Mouse (Mus musculus) ovary, postnatal 36 days (tissue): ENCODE data around the gene Dnajc4.
A peak's percentile ranks its signal among the peaks of the same experiment; 100 is the strongest.

Source experiments
- DNase-seq: peaks from one replicate; pipeline ENCODE4 v3.0.0; 2022; ENCODE audit warnings: low spot score, mixed read lengths

Gene Dnajc4

DNA sequence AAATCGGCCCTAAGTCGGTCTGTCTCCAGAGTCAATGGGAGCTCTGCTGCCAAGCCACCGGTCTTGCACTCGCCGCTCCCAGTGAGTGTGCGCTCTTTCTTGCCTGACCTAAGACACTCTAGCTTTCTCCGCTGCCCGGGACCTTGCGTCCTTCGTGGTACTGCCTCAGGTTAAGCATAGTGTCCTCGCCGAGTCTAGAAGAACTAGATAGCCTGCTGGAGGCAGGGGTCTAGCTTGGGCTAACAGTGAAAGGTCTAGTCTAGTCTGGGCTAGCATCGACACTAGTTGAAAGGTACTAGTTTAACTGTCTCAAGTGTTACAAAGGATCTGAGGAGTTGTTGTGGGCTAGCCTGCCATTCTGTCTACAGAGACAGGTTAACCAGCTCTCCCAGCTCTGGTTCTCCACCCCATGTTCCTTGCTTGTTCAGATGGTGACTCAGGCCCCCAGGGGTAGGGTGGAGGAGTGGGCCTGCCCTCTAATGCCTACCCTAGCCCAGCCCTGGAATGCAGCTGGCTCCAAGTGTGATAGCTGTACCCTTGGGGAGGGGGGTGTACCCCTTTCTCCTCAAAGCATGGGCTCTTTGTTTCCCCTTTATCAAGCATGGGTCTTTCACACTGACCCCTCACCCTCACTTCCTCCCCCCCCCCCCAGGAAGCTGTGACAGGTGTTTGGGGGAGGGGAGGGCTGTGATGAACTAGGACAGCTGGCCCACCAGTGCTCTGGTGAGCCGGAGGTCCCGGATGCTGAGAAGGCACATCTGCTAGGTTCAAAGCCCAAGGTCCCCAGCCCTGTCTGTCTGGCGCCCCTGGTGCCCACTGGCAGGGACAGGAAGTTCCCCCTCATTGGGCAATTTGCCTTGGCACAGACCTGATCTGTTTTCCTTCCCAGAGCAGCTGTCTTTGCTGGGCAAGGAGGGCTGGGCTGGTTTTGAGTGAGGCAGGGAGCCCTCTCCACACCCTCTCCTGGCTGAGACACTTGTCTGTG lies 16.5 kb downstream of the Dnajc4 start, which contains the start of gene Plcb3:
TSS of gene Plcb3 (minus strand) at position 934 of the 985 bp plus-strand sequence.
- DNase-seq = peak; percentile 71

DNA sequence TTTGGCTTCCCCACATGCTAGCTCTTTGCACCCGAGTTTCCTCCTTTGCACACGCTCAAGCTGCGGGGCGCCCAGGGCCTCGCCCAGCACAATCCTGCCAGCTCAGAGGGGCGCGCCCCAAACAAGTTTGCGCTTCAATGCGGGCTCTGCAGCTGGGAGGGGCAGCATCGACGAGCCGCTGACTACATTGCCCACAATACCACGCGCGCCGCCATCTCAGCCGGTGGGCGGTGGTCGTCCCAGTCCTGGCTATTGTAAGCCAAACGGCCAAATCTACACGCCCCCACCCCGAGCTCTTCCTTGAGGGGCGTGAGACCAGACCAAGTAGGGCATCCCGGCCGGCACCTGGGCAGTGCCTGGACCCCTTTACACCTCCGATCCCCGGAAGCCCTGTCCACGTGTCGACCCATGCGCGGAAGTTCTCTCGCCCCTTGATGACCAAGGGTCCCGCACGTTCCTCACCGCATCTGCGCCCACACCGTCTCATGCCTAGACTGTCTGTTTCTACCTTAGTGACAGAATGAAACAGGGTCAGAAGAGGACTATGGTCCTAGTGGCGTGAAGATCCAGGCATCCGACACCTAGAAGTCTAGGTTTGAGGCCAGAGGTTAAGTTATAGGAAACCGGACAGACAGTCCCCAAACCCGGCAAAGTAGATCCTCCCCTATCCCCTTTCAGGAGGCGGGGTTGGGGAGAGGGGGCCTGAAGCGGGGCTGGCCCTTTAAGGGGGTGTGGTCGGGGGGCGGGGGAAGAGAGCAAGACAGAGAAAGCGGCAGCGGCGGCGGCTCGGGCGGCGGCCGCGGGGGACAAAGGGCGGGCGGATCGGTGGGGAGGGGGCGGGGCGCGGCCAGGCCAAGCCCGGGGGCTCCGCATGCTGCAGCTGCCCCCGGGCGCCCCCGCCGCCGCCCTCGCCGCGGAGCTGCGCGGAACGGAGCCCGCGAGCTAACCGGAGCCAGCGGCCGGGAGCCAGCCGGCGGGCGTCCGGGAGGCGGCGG lies 17.9 kb downstream of the Dnajc4 start, which contains the start of gene Ppp1r14b:
TSS of gene Ppp1r14b (plus strand) at position 758 of the 995 bp plus-strand sequence.
- peak; percentile 84 for DNase-seq

DNA sequence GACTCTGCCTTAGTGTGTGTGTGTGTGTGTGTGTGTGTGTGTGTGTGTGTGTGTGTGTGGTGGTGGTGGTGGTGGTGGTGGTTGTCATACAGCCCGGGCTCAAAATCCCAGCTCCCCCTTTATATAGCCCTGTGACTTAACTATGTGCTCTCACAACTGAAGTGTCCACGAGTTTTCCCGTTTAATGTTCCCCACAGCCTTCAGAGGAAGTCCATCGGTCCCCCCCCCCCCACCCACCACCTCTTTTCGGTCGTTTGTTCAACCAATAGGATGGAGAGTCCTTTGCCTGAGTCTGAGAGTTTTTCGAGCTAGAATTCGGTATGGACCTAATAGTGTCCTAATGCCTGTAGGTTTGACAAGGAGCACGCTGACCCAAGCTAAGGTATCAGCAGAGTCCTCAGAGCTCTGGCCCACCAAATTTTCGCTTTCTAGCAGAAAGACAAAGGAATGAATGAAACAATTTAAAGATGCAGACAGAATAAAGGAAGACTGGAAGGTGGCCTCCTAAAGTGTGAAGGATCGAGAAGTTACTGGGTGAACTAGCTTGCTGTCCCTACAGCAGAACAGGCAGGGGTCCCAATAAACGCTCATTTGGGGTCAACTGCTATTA lies 18.7 kb downstream of the Dnajc4 start:
- no peak for DNase-seq

DNA sequence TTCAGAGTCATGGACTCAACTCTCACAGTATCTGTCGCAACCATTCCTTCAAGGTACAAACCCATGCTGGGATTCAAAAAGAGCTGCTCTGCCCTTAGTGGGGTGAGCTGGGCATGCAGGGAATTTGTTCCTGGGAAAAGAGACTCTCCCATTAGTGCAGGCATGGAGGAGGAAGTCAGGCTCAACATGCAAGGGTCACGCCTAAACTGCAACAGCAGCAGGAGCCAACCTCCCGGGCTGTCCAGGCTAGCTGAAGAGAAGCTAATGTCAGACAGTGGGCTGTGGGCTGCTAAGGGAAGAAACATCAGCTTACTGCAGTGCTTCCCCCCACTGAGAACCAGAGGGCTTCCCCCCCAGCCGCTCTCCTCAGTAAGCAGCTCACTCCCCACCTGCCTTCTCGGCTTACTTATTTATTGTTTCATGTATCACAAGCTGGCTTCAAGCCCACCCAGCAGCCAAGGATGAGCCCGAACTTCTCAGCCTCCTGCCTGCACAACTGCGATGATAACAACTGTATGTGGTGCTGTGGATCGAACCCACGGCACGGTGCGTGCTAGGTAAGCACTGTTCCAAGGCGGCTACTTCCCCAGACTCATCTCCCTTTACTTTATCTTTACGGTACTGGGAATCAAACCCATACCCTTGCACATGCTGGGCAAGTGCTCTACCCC lies 20.0 kb downstream of the Dnajc4 start:
- DNase-seq = no peak

DNA sequence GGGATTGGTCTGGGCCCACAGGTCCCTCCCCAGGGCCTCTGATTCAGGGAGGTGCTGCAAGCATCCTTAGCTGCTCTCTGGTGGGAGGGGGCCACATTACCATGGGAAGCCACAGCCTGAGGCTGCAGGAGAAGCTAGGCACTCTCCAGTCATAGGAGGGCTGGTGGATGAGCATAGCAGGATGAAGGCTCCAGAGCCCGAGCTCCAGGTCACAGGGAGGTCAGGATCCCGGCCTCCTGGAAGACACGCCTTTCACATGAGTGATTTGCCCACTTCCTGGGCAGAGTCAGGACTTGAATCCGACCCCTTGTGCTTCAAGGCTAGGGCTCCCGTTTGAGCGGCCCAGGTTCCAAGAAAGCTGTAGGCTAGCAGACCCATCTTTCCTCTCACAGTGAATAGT lies 20.7 kb downstream of the Dnajc4 start:
- DNase-seq = no peak

DNA sequence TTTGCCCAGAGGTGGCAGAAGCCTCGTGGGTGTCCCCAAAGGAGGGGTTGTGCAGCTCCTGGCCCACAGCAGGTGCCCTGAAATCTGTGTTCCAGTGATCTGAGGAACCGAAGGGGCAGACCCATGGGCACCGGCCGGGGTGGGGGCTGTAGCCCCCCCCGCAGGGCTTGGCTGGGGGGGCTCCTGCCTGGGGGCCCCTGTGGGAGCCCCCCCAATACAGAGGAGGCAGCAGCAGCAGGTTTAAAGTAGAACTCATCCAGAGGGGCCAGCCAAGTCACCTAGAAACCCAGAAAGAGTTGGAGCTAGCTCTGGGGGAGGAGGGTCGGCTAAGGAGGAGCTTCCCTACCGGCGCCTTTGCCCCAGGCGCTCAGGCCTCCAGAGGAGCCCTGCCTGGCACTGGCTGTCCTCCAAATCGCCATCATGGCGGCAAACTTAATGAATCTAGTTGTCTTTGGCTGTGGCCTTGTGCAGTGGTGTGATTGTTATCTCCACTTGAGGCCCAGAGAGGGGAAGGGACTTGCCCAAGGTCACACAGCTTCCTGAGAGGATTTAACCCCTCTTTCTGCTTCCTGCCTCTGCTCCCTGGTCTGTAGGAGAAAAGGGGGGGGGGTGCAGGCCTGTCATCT lies 21.8 kb downstream of the Dnajc4 start:
- DNase-seq = peak; percentile 48

- DNase-seq = peak; percentile 83
Measured at GRCm38 (mm10) chr19:6969665-6970381, 22.5 kb downstream of the Dnajc4 start.

DNA sequence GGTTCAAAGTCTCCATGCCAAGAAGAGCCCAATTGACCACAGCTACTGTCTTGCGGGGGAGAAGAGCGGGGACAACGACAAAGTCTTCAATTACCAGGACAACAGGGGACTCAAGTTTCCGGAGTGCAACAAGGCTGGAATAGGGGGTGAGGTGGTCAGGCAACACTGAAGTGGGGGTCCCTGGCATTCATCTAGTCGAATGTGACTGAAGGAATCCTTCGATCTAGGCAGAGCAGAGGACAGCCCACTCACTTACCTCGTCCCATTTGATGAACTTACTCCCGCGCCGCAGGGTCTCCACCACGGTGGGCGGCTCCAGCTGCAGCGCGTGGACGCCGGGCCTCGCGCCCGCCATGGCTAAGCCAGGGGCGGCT lies 23.1 kb downstream of the Dnajc4 start:
- no peak for DNase-seq

- peak; percentile 43 for DNase-seq
Measured at GRCm38 (mm10) chr19:6968491-6969271, 23.7 kb downstream of the Dnajc4 start.

GRCm38 (mm10) chr19:6956461-6956860 lies 35.9 kb downstream of the Dnajc4 start:
- no peak for DNase-seq

GRCm38 (mm10) chr19:6955424-6955823 lies 36.9 kb downstream of the Dnajc4 start:
- DNase-seq = no peak

DNA sequence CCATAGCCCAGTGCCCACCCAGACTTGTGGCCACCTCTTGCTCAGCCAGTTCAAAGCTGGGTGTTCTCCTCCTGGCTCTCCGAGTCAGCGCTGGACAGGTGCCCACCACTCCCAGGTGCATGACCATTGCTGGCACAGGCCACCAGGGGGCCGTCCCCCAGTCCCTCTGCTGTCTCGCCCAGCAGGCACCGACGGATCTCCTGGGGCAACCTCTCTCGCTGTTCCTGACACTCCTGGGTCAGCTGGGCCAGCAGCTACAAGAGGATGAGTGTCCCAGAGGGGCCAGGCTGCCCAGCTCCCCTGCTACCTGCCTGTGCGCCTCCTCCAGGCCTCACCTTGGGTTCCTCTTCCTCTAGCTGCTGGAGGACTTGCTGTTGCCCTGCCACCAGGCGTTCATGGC lies 38.3 kb downstream of the Dnajc4 start:
- peak; percentile 69 for DNase-seq

DNA sequence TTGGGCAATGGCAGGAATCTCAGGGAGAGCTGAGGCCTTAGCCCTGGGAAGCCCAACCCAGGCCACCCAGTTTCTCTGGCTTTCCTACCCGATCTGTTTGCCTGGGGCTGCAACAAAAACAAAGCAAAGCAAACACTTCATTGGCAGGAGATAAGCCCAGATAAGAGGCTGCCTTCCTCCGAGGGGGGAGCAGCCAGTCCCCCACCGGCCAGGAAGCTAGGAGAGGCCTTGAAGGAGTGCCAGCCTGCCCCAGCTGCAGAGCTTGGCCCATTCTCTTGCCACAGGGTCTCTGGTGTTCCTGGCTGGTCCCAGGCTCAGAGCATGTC lies 39.7 kb downstream of the Dnajc4 start:
- peak; percentile 84 for DNase-seq

DNA sequence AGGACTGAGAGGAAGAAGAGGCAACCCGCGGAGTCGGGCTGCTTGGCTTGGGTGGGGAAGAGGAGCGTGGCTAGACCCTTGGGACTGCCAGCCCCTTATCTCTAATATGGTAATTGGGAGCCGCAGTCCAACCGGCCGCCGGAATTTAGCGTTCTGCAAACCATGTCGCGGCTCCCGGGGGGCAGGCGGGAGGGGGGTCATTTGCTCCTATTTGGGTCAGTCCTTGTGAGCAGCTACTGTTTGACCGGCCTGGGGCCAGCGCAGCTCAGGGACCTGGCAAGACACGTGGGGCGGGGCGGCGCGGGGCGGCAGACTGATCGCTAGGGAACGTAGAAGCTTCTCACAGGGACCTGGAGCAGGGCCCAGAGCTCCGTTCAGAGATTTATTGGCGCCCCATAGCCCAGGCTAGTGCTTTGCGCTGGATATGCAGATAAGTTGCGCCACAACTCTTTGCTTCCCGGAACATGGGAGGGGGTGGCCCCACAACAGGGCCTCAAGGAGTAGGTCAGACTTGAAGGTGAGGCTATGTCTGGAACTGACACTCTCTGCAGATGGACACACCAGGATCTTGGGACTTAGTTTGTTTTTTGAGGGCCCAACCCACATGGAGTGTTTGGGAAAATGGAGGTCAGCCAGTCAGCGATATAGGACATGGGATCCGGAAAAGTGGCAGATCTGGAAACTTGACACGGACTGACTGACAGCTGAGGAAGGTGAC lies 40.2 kb downstream of the Dnajc4 start:
- DNase-seq = peak; percentile 85

DNA sequence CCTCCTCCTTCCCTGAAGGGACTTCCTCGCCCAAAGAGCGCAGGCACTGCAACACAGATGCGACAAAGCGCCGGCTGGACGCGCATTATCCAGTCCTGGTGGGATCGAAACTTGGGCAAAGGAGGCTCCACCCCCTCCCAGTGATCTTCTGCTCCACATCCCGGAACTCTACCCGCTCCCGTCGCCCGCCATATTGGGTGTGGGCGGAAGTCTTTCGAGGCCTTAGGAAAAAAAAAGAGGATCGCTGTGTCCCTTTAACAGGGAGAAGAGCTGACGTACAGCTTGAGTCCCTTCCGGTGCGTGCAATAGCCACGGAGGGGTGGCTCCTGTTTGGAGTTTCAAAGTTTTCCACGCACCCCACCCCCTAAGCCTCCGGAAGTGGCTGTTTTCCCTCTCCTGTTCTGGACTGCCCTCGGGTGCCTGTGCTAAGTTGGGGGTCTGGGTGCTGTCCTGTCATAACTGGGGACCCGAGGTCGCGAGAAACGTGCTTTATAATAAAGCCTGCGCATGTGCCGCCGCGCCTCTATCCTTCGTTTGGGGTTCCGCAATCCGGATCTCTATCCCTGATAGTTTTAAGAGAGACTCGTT lies 40.9 kb downstream of the Dnajc4 start:
- DNase-seq = peak; percentile 92

DNA sequence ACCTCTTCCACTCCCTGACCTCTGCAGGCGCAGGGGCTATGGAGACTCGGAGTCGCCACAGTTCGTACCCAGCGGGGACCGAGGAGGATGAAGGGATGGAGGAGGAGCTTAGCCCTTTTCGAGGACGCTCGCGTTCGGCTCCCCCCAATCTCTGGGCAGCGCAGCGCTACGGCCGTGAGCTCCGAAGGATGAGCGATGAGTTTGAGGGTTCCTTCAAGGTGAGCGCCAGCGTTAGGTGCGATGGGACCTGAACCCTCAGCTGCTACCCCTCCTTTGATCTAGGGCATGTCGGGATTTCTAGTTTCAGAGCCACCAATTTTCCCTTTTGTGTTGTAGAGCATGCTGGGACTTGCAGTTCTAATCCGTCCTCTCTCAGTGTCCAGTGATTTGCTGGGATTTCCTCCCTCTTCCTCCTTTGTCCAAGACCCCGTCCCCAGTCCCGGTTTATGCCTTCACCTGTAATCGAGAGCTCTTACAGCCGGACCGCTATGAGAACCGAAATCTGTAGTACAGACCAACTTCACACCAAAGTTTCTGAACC lies 41.7 kb downstream of the Dnajc4 start:
- peak; percentile 63 for DNase-seq

GRCm38 (mm10) chr19:6949951-6950350 lies 42.4 kb downstream of the Dnajc4 start:
- no peak for DNase-seq

- no peak for DNase-seq
Measured at GRCm38 (mm10) chr19:6949532-6949931, 42.8 kb downstream of the Dnajc4 start.
